Mouse (Mus musculus): ENCODE data around the gene Klra10. TPM values are rescaled to one million over a fixed set of nuclear protein-coding genes. Genes with fewer than 3 reads are reported as not detected.
"Not testable (repeated sequence)": the region's sequence is repeated elsewhere in the genome, so short reads cannot be mapped to it uniquely, and the experiment has no call there.

Klra10 gene
- not detected in 2 replicates for polyA plus RNA-seq (2016; fragmentation: Nextera tagmentation; extraction: Ambion mirVana)

DNA sequence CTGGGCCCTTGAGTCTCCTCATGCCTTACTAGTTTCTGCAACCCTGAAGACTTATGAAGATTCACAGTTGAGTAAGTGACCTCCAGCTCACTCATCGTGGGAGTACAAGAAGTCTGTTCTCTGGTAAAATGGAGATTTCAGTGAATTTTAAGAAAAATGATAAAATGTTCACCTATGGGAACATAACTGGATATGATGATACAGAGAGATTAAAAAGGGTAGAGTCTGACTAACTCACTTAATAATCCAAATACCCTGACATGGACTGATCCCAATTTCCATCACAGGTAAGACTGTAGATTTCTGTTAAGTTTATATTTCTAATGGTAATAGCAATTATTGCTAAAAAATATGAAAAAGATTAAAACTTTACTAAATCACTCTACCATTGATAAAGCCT is at the start of gene Klra10:
Gene Klra10, minus strand, starts transcription at position 101 of the 400 bp plus-strand sequence.
- not testable (repeated sequence) for H3K4me2 ChIP-seq (replicated peaks); H3K4me3 ChIP-seq; ATAC-seq (ENCODE audit: low FRiP score); H3K9me3 ChIP-seq (replicated peaks); H3K36me3 ChIP-seq; H3K27me3 ChIP-seq; H3K9ac ChIP-seq; H3K27ac ChIP-seq; H3K4me1 ChIP-seq
- 67% methylated on average over 1 of the region's 1 CpGs for WGBS

DNA sequence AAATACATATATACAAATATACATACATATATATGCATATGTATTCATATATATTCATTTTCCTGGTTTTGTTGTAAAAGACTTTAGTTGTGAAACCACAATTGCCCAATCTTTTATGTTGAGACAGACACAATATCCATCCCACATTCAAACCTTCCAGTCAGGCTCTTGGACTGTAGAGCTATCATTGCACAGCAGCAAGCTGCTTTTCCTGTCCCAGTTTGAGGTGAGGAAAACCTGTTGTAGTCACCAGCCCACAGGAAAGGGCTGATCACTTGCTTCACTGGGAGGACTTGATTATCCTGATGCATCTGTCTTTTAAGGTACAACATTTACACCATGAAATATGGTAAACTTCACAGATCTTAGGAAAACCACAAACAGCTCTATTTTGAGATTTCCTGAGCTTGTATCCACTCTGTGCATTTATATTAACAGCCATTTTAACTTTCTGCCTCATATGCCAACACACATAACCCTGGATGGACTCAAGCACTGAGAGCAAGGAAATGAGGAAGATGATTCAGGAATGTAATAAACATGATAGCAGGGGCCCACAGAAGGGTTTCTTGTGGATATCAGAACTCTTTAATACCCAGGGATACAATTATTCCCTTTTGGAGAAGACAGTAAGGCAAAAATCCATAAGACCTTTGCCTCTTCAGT is 6.4 kb upstream of the Klra10 start:
- Histone ChIP-seq H3K9me3 (replicated peaks) (no peaks in the 10 kb centered on the region), H3K27me3 (no peaks in the 10 kb centered on the region), H3K4me2 (replicated peaks) (no peak overlapping the region), H3K4me1 (no peaks in the 10 kb centered on the region), H3K27ac (no peak overlapping the region), H3K9ac (no peak overlapping the region), H3K4me3 (no peak overlapping the region), H3K36me3 (no peaks in the 10 kb centered on the region)
- no peak for ATAC-seq (ENCODE audit: low FRiP score)

DNA sequence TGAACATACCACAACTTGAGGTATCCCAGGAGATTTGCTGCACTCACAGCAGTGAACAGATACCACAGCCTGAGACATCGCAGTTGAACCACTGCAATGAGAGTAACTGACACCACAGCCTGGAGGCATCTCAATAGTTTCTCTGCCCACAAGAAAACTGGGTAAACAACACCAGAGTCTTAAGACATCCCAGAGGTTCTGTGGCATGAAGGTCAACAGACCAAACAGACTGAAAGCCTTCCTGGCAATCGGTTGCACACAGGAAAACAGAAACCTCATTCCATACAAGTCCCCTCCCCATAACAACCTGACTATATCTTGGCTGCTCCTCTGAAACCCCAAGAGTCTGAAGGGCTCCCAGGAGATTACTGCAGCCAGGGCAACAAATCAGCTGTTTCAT is 26.4 kb downstream of the Klra10 start:
- Histone ChIP-seq H3K36me3 (no peaks in the 10 kb centered on the region), H3K4me3 (no peak overlapping the region), H3K27ac (no peak overlapping the region), H3K4me1 (no peaks in the 10 kb centered on the region), H3K9ac (no peak overlapping the region), H3K27me3 (no peaks in the 10 kb centered on the region), H3K4me2 (replicated peaks) (no peak overlapping the region), H3K9me3 (replicated peaks) (peaks cover 20% of the 10 kb centered on the region)
- ATAC-seq (ENCODE audit: low FRiP score), result no peak
- 88% methylated on average over 2 of the region's 2 CpGs for WGBS

DNA sequence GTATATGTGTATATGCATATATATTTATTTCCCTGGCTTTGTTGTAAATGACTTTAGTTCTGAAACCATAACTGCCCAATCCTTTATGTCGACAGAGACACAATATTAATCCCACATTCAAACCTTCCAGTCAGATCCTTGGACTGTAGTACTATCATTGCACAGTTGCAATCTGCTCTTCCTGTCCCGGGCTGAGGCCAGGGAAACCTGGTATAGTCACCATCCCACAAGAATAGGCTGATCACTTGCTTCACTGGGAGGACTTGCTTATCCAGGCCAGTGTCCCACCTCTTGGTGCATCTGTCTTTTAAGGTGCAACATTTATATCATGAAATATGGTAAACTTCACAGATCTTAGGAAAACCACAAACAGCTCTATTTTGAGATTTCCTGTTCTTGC is 44.2 kb downstream of the Klra10 start:
- ATAC-seq (ENCODE audit: low FRiP score), result no peak
- Histone ChIP-seq H3K4me3 (no peak overlapping the region), H3K9me3 (replicated peaks) (peaks cover 4% of the 10 kb centered on the region; the same call in 1 of the 2 replicates), H3K9ac (no peak overlapping the region), H3K4me1 (no peaks in the 10 kb centered on the region), H3K36me3 (no peaks in the 10 kb centered on the region), H3K27ac (no peak overlapping the region), H3K27me3 (no peaks in the 10 kb centered on the region), H3K4me2 (replicated peaks) (no peak overlapping the region)
- WGBS, result 78% methylated on average over 2 of the region's 2 CpGs

DNA sequence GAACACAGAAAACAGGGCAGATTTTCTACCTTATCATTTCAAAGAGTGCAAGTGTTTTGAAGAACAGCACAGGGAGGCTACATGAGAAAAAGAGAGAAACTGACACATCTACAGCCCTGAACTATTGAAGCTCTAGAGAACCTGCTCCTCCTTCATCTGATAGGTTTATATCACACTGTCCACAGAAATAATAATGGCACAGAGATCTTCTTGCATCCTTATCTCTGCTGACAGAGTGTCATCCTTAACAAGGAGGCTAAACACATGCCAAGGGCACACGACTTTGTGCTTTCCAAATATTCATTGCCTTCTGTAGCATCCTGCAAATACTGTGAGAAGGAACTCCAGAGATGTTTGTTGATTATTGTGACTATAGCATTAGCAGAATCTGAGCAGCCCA is 45.1 kb downstream of the Klra10 start:
- Histone ChIP-seq H3K4me3 (no peak overlapping the region), H3K9ac (no peak overlapping the region), H3K27me3 (no peaks in the 10 kb centered on the region), H3K4me2 (replicated peaks) (no peak overlapping the region), H3K36me3 (no peaks in the 10 kb centered on the region), H3K4me1 (no peaks in the 10 kb centered on the region), H3K27ac (no peak overlapping the region), H3K9me3 (replicated peaks) (peaks cover 8% of the 10 kb centered on the region; the same call in 1 of the 2 replicates)
- no peak for ATAC-seq (ENCODE audit: low FRiP score)
- 41% methylated on average over 1 of the region's 1 CpGs for WGBS

DNA sequence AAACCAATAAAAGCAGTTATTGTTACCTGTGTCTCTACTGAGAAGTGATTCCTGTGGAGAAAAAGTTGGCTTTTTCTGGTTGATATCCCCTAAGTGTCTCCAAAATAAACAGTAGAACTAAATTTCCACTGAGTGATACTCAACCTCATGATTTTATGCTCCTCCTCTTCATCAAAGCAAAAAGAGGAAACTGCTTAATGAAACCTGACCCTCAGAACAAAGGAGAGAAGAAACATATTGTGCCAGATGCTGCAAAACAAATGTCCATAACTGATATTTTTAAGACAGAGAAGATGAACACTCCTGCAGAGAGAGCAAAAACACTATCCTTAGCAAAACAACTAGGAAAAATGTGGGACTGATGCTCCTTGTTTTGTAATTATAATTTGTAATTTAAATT is 48.5 kb downstream of the Klra10 start, which contains the start of gene Klra7:
Gene Klra7, minus strand, starts transcription at position 101 of the 400 bp plus-strand sequence.
- no peak within 1 kb of the TSS for H3K4me2 ChIP-seq (replicated peaks)
- H3K4me3 ChIP-seq, result no peak within 1 kb of the TSS
- H3K9me3 ChIP-seq (replicated peaks), result peaks cover 8% of the 10 kb centered on the region
- ATAC-seq (ENCODE audit: low FRiP score), result no peak
- no peaks in the 10 kb centered on the region for H3K36me3 ChIP-seq
- no peaks in the 10 kb centered on the region for H3K4me1 ChIP-seq
- no peak within 1 kb of the TSS for H3K27ac ChIP-seq
- no peaks in the 10 kb centered on the region for H3K27me3 ChIP-seq
- no peak within 1 kb of the TSS for H3K9ac ChIP-seq

Other genes starting within 250 kb of the Klra10 start
- not detected in 2 replicates for gene Klra4, start 214.7 kb downstream of the Klra10 start, polyA plus RNA-seq (2016; fragmentation: Nextera tagmentation; extraction: Ambion mirVana)
- gene Klra8, start 152.0 kb downstream of the Klra10 start, polyA plus RNA-seq (2016; fragmentation: Nextera tagmentation; extraction: Ambion mirVana), result not detected in 2 replicates
- gene Klra9, start 88.8 kb downstream of the Klra10 start, polyA plus RNA-seq (2016; fragmentation: Nextera tagmentation; extraction: Ambion mirVana), result not detected in 2 replicates
- not detected in 2 replicates for gene Klra7, start 48.6 kb downstream of the Klra10 start, polyA plus RNA-seq (2016; fragmentation: Nextera tagmentation; extraction: Ambion mirVana)
- not detected in 2 replicates for gene Klra3, start 55.6 kb upstream of the Klra10 start, polyA plus RNA-seq (2016; fragmentation: Nextera tagmentation; extraction: Ambion mirVana)
- gene Klra1, start 104.9 kb upstream of the Klra10 start, polyA plus RNA-seq (2016; fragmentation: Nextera tagmentation; extraction: Ambion mirVana), result not detected in 2 replicates

Measured in hindbrain, embryonic 12.5 days (tissue).